ENCODE assay signal across 8 mouse cellular contexts in genomic region chr7:100879595-100879994, GRCm38 (mm10). TPM values are rescaled to one million over a fixed set of nuclear protein-coding genes. Genes with fewer than 3 reads are reported as not detected.
A peak's percentile ranks its signal among the peaks of the same experiment; 100 is the strongest.
DNase-seq lines count a peak whose midpoint lies in the region; ATAC-seq and TF ChIP-seq lines count a peak whose summit lies in the region.

No protein-coding gene starts in this region.

- TF ChIP-seq RAD21 in MEL (IDR thresholded peaks at IDR 0.05; ENCODE audit: low read depth, low read length), result no peak

- ATAC-seq in heart, postnatal 0 days (ENCODE audit: insufficient read depth, low read depth), result peak; percentile 19; the same call in 1 of the 2 replicates

- DNase-seq in adrenal gland, adult (ENCODE audit: inconsistent age in 2 of 2, low spot score in 1 of 2), result peak; percentile 64 to 86
- no peak for DNase-seq in adrenal gland, adult 8-10 months
- DNase-seq in MEL (ENCODE audit: low read depth, low spot score), result peak; percentile 53
- DNase-seq in embryo, embryonic 10 days (ENCODE audit: low spot score), result peak; percentile 67
- peak; percentile 49 for DNase-seq in heart, postnatal 0 days (ENCODE audit: low spot score)
- DNase-seq in kidney, postnatal 4 days, result peak; percentile 93
- DNase-seq in midbrain, embryonic 10.5 days (ENCODE audit: low spot score), result peak; percentile 81
- DNase-seq in spleen, postnatal 4 days (ENCODE audit: low spot score in 2 of 2), result peak; percentile 83 to 94

- WGBS in heart, postnatal 0 days, result 26% methylated on average over 20 of the region's 20 CpGs
- 17% methylated on average over 20 of the region's 20 CpGs for WGBS in midbrain, embryonic 10.5 days

- no peak overlapping the region for H3K4me2 ChIP-seq in heart, postnatal 0 days (ENCODE audit: low read depth, low read length)

- H3K9me3 ChIP-seq in MEL (replicated peaks; ENCODE audit: insufficient read depth, low read length), result no peaks in the 10 kb centered on the region
- no peaks in the 10 kb centered on the region for H3K9me3 ChIP-seq in heart, postnatal 0 days (replicated peaks; ENCODE audit: control insufficient read depth, low read length)
- H3K9me3 ChIP-seq in midbrain, embryonic 10.5 days (replicated peaks), result no peaks in the 10 kb centered on the region

- no peak for TF ChIP-seq POLR2A in MEL (IDR thresholded peaks at IDR 0.05; ENCODE audit: control insufficient read depth in 1 of 2, insufficient read depth in 1 of 2, low read depth in 1 of 2, low read length in 2 of 2, poor library complexity in 1 of 2)

- peak; percentile 6 to 43 (median 38); a peak in 3 of 6 replicates for TF ChIP-seq CTCF in MEL (IDR thresholded peaks at IDR 0.05 in 2 of 3, conservative IDR thresholded peaks at IDR 0.05 in 1 of 3; ENCODE audit: control insufficient read depth in 1 of 3, insufficient read depth in 1 of 3, low read depth in 2 of 3, low read length in 3 of 3, poor library complexity in 1 of 3, severe bottlenecking in 1 of 3)
- peak; percentile 46 for TF ChIP-seq CTCF in heart, postnatal 0 days (IDR thresholded peaks at IDR 0.05; ENCODE audit: low read depth)

- TF ChIP-seq EP300 in MEL (IDR thresholded peaks at IDR 0.05; ENCODE audit: low read depth in 1 of 2, low read length in 2 of 2), result no peak
- TF ChIP-seq EP300 in heart, postnatal 0 days (IDR thresholded peaks at IDR 0.05; ENCODE audit: low read depth), result no peak

- no peaks in the 10 kb centered on the region for H3K4me1 ChIP-seq in MEL (ENCODE audit: control insufficient read depth in 1 of 2, insufficient read depth in 2 of 2, low read length in 2 of 2)
- H3K4me1 ChIP-seq in heart, postnatal 0 days (ENCODE audit: control insufficient read depth, insufficient read depth), result peaks cover 5% of the 10 kb centered on the region; the same call in 1 of the 2 replicates
- peaks cover 9% of the 10 kb centered on the region for H3K4me1 ChIP-seq in midbrain, embryonic 10.5 days

- H3K27me3 ChIP-seq in MEL (ENCODE audit: control insufficient read depth in 1 of 2, insufficient read depth in 2 of 2, low read length in 2 of 2), result 0 out of 4 replicates have a peak, but pooled peaks cover 0 to 1% of the 10 kb centered on the region in 2 experiments
- no peaks in the 10 kb centered on the region for H3K27me3 ChIP-seq in heart, postnatal 0 days (ENCODE audit: control insufficient read depth, insufficient read depth, low read length)
- H3K27me3 ChIP-seq in midbrain, embryonic 10.5 days (ENCODE audit: low read depth, poor library complexity, severe bottlenecking), result no peaks in the 10 kb centered on the region

- H3K9ac ChIP-seq in MEL (ENCODE audit: control insufficient read depth, low read depth, low read length, poor library complexity, severe bottlenecking), result no peak overlapping the region
- H3K9ac ChIP-seq in heart, postnatal 0 days (replicated peaks; ENCODE audit: low read depth, low read length), result no peak overlapping the region

- H3K36me3 ChIP-seq in MEL (ENCODE audit: control insufficient read depth in 1 of 2, insufficient read depth in 2 of 2, low read length in 2 of 2), result no peaks in the 10 kb centered on the region
- peaks cover 73% of the 10 kb centered on the region for H3K36me3 ChIP-seq in heart, postnatal 0 days (replicated peaks; ENCODE audit: control insufficient read depth, insufficient read depth, low read length)
- H3K36me3 ChIP-seq in midbrain, embryonic 10.5 days, result peaks cover 100% of the 10 kb centered on the region

- H3K79me2 ChIP-seq in MEL (ENCODE audit: control insufficient read depth, insufficient read depth, low read length, poor library complexity), result no peaks in the 10 kb centered on the region

- H3K27ac ChIP-seq in MEL (ENCODE audit: control insufficient read depth, low read depth, low read length), result no peak overlapping the region
- H3K27ac ChIP-seq in heart, postnatal 0 days (ENCODE audit: low read depth), result no peak overlapping the region
- peak overlapping the region; percentile 84 for H3K27ac ChIP-seq in midbrain, embryonic 10.5 days (replicated peaks)

- no peak overlapping the region for H3K4me3 ChIP-seq in MEL (ENCODE audit: control insufficient read depth in 1 of 2, insufficient read depth in 1 of 2, low read depth in 2 of 2, low read length in 2 of 2)
- H3K4me3 ChIP-seq in heart, postnatal 0 days (ENCODE audit: low read depth, low read length), result no peak overlapping the region
- H3K4me3 ChIP-seq in midbrain, embryonic 10.5 days, result no peak overlapping the region

TF ChIP-seq in MEL, 35 proteins besides CTCF, POLR2A, EP300 and RAD21:
- TF ChIP-seq GABPA (IDR thresholded peaks at IDR 0.05; ENCODE audit: low read depth, low read length), result no peak
- no peak for TF ChIP-seq ELF1 (IDR thresholded peaks at IDR 0.05; ENCODE audit: low read depth, low read length)
- no peak for TF ChIP-seq CHD2 (IDR thresholded peaks at IDR 0.05; ENCODE audit: low read length)
- no peak for TF ChIP-seq ZNF384 (IDR thresholded peaks at IDR 0.05; ENCODE audit: low read depth, low read length)
- TF ChIP-seq ZKSCAN1 (IDR thresholded peaks at IDR 0.05; ENCODE audit: low read depth, low read length), result no peak
- TF ChIP-seq ZMIZ1 (IDR thresholded peaks at IDR 0.05; ENCODE audit: low read depth, low read length), result no peak
- TF ChIP-seq NELFE (IDR thresholded peaks at IDR 0.05; ENCODE audit: low read depth, low read length), result no peak
- no peak for TF ChIP-seq USF1 (IDR thresholded peaks at IDR 0.05; ENCODE audit: low read depth, low read length)
- TF ChIP-seq USF2 (IDR thresholded peaks at IDR 0.05; ENCODE audit: borderline replicate concordance in 1 of 2, insufficient read depth in 1 of 2, low read depth in 1 of 2, low read length in 2 of 2), result no peak
- no peak for TF ChIP-seq MYC (IDR thresholded peaks at IDR 0.05; ENCODE audit: low read depth, low read length)
- no peak for TF ChIP-seq UBTF (IDR thresholded peaks at IDR 0.05; ENCODE audit: borderline replicate concordance, insufficient read depth, low read depth, low read length)
- TF ChIP-seq MEF2A (IDR thresholded peaks at IDR 0.05; ENCODE audit: extremely low read depth, insufficient replicate concordance, low read depth, low read length, poor library complexity, severe bottlenecking), result no peak
- no peak for TF ChIP-seq POLR2AphosphoS5 (IDR thresholded peaks at IDR 0.05; ENCODE audit: borderline replicate concordance, low read depth, low read length)
- no peak for TF ChIP-seq MAFK (IDR thresholded peaks at IDR 0.05; ENCODE audit: borderline replicate concordance, low read depth, low read length)

RNA-seq across cellular contexts. Expression of gene Relt, which starts 16.3 kb away (rescaled TPM):
- 1 to 10 TPM; 1.2 to 1.8 (median 1.5) TPM for total RNA-seq in adrenal gland, adult 8-10 months (2022)
- total RNA-seq in MEL (2012; rRNA removed), result 26.0 and 37.1 TPM in 2 replicates
- polyA plus RNA-seq in MEL (2012; ENCODE audit: insufficient read depth in 1 of 2, insufficient read length in 2 of 2, low read depth in 1 of 2, low replicate concordance in 2 of 2, missing spikeins in 1 of 2), result 10 to 100 TPM in 1 of 2 experiments, not detected in 1; 29.6 TPM
- 5.1 and 5.9 TPM in 2 replicates for total RNA-seq in heart, postnatal 0 days (2014; rRNA removed; ENCODE audit: low replicate concordance)
- polyA plus RNA-seq in heart, postnatal 0 days (2015; fragmentation: Nextera tagmentation; extraction: Ambion mirVana), result 1.8 and 2.3 TPM in 2 replicates
- 4.3 and 5.2 TPM in 2 replicates for polyA plus RNA-seq in midbrain, embryonic 10.5 days (2016; fragmentation: Nextera tagmentation; extraction: Ambion mirVana)

RNA-seq across cellular contexts. Expression of gene Arhgef17, which starts 52.3 kb away (rescaled TPM):
- 100 to 1,000 TPM in 3 of 4 experiments, 10 to 100 TPM in 1; 95.8 to 118 (median 108) TPM for total RNA-seq in adrenal gland, adult 8-10 months (2022)
- under 0.01 TPM in 1 of 2 replicates, not detected in the other for total RNA-seq in MEL (2012; rRNA removed)
- polyA plus RNA-seq in MEL (2012; ENCODE audit: insufficient read depth in 1 of 2, insufficient read length in 2 of 2, low read depth in 1 of 2, low replicate concordance in 2 of 2, missing spikeins in 1 of 2), result not detected
- total RNA-seq in heart, postnatal 0 days (2014; rRNA removed; ENCODE audit: low replicate concordance), result 28.4 and 42.3 TPM in 2 replicates
- 2.6 and 2.8 TPM in 2 replicates for polyA plus RNA-seq in heart, postnatal 0 days (2015; fragmentation: Nextera tagmentation; extraction: Ambion mirVana)
- polyA plus RNA-seq in midbrain, embryonic 10.5 days (2016; fragmentation: Nextera tagmentation; extraction: Ambion mirVana), result 6.4 and 7.1 TPM in 2 replicates

Comparison
In these comparisons a context has a peak if more than half of its experiments do, and no peak if none do; other contexts are left out.
1. RNA of gene Arhgef17, which starts 52.3 kb away (total RNA-seq): 95.8 to 118 TPM in adrenal gland, adult 8-10 months and 28.4 to 42.3 TPM in heart, postnatal 0 days; under 0.01 TPM in MEL; every median in the first group is over 10 times any median in the second.